Mouse (Mus musculus) midbrain, embryonic 11.5 days (tissue): ENCODE data around the gene Thbs4. TPM values are rescaled to one million over a fixed set of nuclear protein-coding genes. Genes with fewer than 3 reads are reported as not detected.

ENCODE experiments used
- ATAC-seq: fragments of 200-750 bp; cut with Nextera tagmentation; 2 replicates; pipeline ENCODE4 v1.8.0; 2017; ENCODE audit warnings: moderate TSS enrichment, moderate library complexity; ENCODE audit not compliant: low FRiP score
- DNase-seq: peaks from one replicate; pipeline ENCODE4 v3.0.0; 2015; ENCODE audit warnings: low spot score; ENCODE audit errors: missing footprints
- H3K27ac ChIP-seq: fragments of 300-500 bp; sonication (generic); 2 replicates; pipeline ENCODE4 v1.5.1; 2014; ENCODE audit warnings: low read depth, low read length
- H3K27me3 ChIP-seq: fragments of 300-500 bp; sonication (generic); 2 replicates; pipeline ENCODE4 v1.6.1; 2014; ENCODE audit warnings: mild to moderate bottlenecking, low read length, moderate library complexity, mixed read lengths; ENCODE audit not compliant: control insufficient read depth, insufficient read depth
- H3K36me3 ChIP-seq: fragments of 300-500 bp; sonication (generic); 2 replicates; pipeline ENCODE4 v1.6.1; 2014; ENCODE audit warnings: mild to moderate bottlenecking, low read length, moderate library complexity, mixed read lengths; ENCODE audit not compliant: control insufficient read depth, insufficient read depth
- H3K4me1 ChIP-seq: fragments of 300-500 bp; sonication (generic); 2 replicates; pipeline ENCODE4 v1.6.1; 2014; ENCODE audit warnings: low read length; ENCODE audit not compliant: control insufficient read depth, insufficient read depth
- H3K4me2 ChIP-seq: fragments of 300-500 bp; sonication (generic); 2 replicates; pipeline ENCODE4 v1.6.1; 2014; ENCODE audit warnings: mild to moderate bottlenecking, moderate library complexity
- H3K4me3 ChIP-seq: fragments of 300-500 bp; sonication (generic); 2 replicates; pipeline ENCODE4 v1.5.1; 2014; ENCODE audit warnings: low read depth, low read length
- H3K9ac ChIP-seq: fragments of 300-500 bp; sonication (generic); 2 replicates; pipeline ENCODE4 v1.6.1; 2014; ENCODE audit warnings: low read length
- H3K9me3 ChIP-seq: fragments of 300-500 bp; sonication (generic); 2 replicates; pipeline ENCODE4 v1.6.1; 2016; ENCODE audit warnings: low read length; ENCODE audit not compliant: control insufficient read depth
- WGBS: fragments of 180-500 bp; shearing (Covaris S2); extraction: QIAGEN DNeasy Blood & Tissue Kit; methylation state at CpG from one replicate; pipeline ENCODE4 v1.1.7; 2014; 5-methylcytosine and 5-hydroxymethylcytosine counted together
- polyA plus RNA-seq: library from polyadenylated mRNA; unstranded; fragments of >200 nt; fragmentation: Nextera tagmentation; extraction: Ambion mirVana; gene quantifications from 2 replicates; pipeline ENCODE4 v1.2.1, GENCODE M21; 2014

Thbs4 gene
- polyA plus RNA-seq, 1 experiment from 2014 or later = 1.8 TPM

DNA sequence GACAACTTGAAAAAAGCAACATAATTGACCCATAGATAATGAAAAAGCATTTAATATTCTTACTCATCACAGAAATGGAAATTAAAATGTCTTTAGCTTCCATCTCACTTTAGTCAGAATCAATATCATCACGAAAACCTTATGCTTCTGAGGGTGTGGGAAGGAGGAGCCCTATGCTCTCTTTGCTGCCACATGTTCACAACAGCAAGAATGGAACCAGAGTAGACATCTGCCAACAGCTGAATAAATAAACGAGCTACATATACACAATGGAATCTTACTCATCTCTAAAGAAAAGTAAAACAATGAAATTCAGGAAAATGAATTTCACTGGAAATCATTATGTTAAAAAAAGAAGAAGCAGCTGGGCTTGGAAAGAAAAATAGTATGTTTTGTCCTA lies 4.2 kb upstream of the Thbs4 start:
- ATAC-seq (no peak), DNase-seq (no peak)
- 80% methylated on average over 2 of the region's 2 CpGs for WGBS
- no peak overlapping the region for H3K4me2 ChIP-seq
- no peaks in the 10 kb centered on the region for H3K36me3 ChIP-seq
- H3K27ac ChIP-seq = no peak overlapping the region
- H3K27me3 ChIP-seq = peaks cover 9% of the 10 kb centered on the region
- H3K9me3 ChIP-seq = no peaks in the 10 kb centered on the region
- peaks cover 12% of the 10 kb centered on the region for H3K4me1 ChIP-seq
- H3K9ac ChIP-seq = no peak overlapping the region
- no peak overlapping the region for H3K4me3 ChIP-seq

DNA sequence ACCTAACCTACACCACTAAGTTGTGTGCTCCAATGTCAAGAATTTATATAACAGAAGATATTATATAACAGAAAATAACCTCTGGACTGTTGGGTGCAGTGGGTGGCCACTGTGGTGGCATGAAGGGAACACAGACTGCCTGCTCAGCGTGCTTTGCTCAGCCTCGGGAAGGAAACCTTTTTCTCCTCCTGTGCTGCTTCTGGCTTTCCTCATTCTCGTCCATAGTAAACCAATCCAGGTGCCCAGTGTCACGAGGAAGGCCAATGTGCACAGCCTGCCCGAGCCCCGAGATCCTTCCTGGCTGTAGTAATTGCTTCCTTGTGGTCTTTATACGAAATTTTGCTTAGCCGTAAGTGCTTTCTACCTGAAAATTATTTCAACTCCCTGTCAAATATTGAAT lies 982 bp downstream of the Thbs4 start:
- Histone ChIP-seq H3K4me2 (no peak overlapping the region), H3K36me3 (no peaks in the 10 kb centered on the region), H3K4me1 (peaks cover 6% of the 10 kb centered on the region), H3K9me3 (no peaks in the 10 kb centered on the region), H3K27me3 (peaks cover 9% of the 10 kb centered on the region), H3K9ac (no peak overlapping the region), H3K4me3 (no peak overlapping the region), H3K27ac (no peak overlapping the region)
- no peak for ATAC-seq
- DNase-seq = no peak
- 77% methylated on average over 8 of the region's 8 CpGs for WGBS

DNA sequence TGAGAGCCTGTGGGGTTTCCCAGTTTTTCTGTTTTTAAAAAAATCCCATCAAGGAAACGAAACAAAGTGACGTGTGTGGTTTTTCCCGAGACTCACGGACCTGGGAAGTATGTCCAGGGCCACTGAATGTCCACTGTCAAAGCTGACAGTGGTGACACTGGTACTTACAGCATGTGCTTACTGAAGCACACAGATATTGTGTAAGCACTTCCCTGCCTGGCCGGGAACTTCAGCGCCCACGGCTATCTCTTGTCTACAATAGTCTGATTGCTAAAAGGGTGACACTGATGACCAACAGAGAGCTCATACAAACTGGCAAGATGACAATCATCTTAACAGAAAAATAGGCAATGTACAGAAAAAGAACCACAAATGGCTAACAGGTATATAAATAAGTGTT lies 3.1 kb downstream of the Thbs4 start:
- ATAC-seq (no peak), DNase-seq (peak; percentile 35)
- Histone ChIP-seq H3K9me3 (no peaks in the 10 kb centered on the region), H3K9ac (no peak overlapping the region), H3K27me3 (peaks cover 9% of the 10 kb centered on the region), H3K4me3 (no peak overlapping the region), H3K36me3 (no peaks in the 10 kb centered on the region), H3K27ac (no peak overlapping the region), H3K4me1 (peaks cover 8% of the 10 kb centered on the region), H3K4me2 (no peak overlapping the region)
- 87% methylated on average over 7 of the region's 7 CpGs for WGBS

DNA sequence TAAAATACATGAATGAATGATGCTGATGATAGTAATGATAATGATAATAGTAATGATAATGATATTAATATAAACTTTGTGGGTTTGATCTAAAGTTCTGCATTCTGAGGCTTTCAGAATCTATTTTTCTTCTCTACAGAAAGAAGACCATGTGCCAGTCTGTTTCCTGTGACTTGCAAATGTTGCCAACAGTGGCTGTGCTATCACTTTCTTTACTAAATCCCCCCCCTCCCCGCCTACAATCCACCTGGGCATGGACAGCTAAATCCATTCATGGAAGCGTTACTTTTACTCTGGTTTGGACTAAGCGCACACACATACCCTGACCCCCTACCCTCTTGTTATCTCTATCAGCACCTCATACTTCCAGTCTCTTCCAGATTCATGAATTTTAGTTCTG lies 10.3 kb downstream of the Thbs4 start:
- Histone ChIP-seq H3K4me1 (peaks cover 2% of the 10 kb centered on the region; the same call in 1 of the 2 replicates), H3K4me3 (no peak overlapping the region), H3K36me3 (no peaks in the 10 kb centered on the region), H3K4me2 (no peak overlapping the region), H3K27ac (no peak overlapping the region), H3K27me3 (no peaks in the 10 kb centered on the region), H3K9me3 (no peaks in the 10 kb centered on the region), H3K9ac (no peak overlapping the region)
- DNase-seq = peak; percentile 10
- WGBS = 87% methylated on average over 3 of the region's 3 CpGs
- ATAC-seq = no peak

DNA sequence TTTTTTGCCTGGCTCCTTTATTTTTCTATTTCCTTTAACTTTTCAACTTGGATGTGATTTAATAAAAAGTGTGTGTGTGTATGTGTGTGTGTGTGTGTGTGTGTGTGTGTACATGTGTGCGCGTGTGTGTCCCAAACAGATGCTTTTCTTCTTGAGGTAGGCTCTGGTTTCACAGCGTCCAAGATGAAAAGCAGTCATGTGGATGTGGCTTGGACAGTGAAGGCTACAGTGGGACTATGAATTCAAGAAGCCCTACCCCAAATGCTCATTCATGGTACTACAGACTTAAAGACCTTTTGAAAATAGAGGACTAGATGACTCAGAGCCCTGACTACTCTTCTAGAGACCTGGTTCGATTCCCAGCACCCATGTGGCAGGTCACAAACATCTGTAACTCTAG lies 11.1 kb downstream of the Thbs4 start:
- WGBS = 94% methylated on average over 4 of the region's 4 CpGs
- no peaks in the 10 kb centered on the region for H3K27me3 ChIP-seq
- peaks cover 2% of the 10 kb centered on the region; the same call in 1 of the 2 replicates for H3K4me1 ChIP-seq
- DNase-seq (peak; percentile 71), ATAC-seq (no peak)
- no peak overlapping the region for H3K9ac ChIP-seq
- no peak overlapping the region for H3K27ac ChIP-seq
- H3K4me2 ChIP-seq = no peak overlapping the region
- no peaks in the 10 kb centered on the region for H3K9me3 ChIP-seq
- H3K4me3 ChIP-seq = no peak overlapping the region
- H3K36me3 ChIP-seq = no peaks in the 10 kb centered on the region

DNA sequence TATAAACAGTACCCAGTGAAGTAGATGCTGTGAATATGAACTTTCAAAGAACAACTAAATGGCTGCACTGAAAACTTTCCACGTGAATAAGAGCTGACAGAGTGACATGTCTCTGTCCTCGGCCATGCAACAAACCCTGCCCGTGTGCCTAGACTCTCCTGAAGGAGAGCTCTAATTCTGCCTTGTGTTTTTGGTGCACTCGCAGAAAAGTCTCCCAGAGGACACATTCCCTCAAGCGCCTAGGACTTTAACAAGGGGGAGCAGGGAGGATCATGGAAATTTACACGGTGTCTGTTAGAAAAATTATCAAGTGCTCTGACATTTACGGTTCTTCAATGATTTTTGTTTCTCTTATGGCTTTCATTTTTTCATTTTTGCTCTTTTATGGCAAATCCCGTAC lies 13.7 kb downstream of the Thbs4 start:
- H3K4me1 ChIP-seq = no peaks in the 10 kb centered on the region
- ATAC-seq (no peak), DNase-seq (peak; percentile 65)
- no peaks in the 10 kb centered on the region for H3K27me3 ChIP-seq
- no peak overlapping the region for H3K4me3 ChIP-seq
- no peak overlapping the region for H3K27ac ChIP-seq
- H3K4me2 ChIP-seq = no peak overlapping the region
- H3K9me3 ChIP-seq = no peaks in the 10 kb centered on the region
- WGBS = 77% methylated on average over 8 of the region's 8 CpGs
- H3K9ac ChIP-seq = no peak overlapping the region
- H3K36me3 ChIP-seq = no peaks in the 10 kb centered on the region

DNA sequence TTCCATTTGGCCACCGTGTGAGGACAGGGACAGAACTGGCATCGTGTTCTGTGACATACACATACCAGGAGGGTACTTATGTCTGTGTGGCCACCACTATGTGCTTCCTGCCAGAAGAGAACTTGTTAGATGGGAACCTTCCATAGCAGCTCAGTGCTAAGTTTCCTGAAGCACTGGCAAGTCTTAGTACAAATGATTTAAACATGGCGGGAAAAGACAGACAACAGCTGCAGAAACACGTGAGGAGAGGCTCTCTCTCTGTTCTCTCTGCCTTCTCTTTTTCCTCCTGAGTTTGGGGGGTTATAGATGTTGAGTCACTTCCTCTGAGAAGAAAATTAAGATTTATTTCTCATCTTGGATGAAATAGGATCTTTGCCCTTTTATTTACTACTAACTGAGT lies 14.5 kb downstream of the Thbs4 start:
- H3K36me3 ChIP-seq = no peaks in the 10 kb centered on the region
- ATAC-seq = no peak
- no peaks in the 10 kb centered on the region for H3K27me3 ChIP-seq
- H3K9ac ChIP-seq = no peak overlapping the region
- H3K4me3 ChIP-seq = no peak overlapping the region
- 85% methylated on average over 4 of the region's 4 CpGs for WGBS
- no peak overlapping the region for H3K27ac ChIP-seq
- no peaks in the 10 kb centered on the region for H3K4me1 ChIP-seq
- H3K4me2 ChIP-seq = no peak overlapping the region
- peak; percentile 80 for DNase-seq
- no peaks in the 10 kb centered on the region for H3K9me3 ChIP-seq

DNA sequence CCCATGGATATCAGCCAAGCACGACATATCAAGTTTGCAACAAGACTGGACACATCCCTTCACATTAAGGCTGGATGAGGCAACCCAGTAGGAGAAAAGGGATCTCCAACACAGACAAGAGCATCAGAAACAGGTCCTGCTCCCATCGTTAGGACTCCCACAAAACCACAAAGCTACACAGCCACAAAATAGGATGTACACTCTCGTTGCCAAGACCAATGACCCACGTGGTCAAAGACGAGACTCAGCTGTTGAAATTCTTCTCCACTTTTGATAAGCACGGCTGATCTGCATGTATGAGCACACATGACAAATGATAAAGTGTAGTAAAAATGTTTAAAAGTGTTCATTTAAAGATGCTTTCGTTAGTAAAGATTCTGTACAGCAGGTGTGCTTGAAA lies 16.0 kb downstream of the Thbs4 start:
- Histone ChIP-seq H3K27me3 (no peaks in the 10 kb centered on the region), H3K9me3 (no peaks in the 10 kb centered on the region), H3K4me1 (no peaks in the 10 kb centered on the region), H3K4me3 (no peak overlapping the region), H3K9ac (no peak overlapping the region), H3K4me2 (no peak overlapping the region), H3K27ac (no peak overlapping the region), H3K36me3 (no peaks in the 10 kb centered on the region)
- ATAC-seq (no peak), DNase-seq (peak; percentile 10)
- WGBS = 87% methylated on average over 7 of the region's 7 CpGs

DNA sequence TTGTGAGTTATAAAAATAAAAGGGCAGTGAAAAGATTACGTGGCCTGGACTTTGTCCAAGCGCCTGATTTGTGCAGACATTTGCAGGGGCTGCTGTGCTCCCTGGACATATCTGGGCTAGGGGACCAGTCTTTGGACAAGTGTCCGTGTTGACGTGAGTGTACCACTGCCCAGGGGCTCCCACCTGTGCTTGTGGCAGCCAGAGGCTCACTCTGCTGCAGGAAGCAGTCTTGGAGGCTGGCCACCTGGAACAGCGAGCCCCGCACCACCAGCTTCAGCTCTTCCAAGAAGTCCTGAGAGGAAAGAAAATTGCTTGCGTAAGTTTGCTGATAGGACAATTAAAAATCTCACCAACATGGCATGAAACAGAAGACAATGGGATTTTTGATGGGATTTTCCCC lies 18.7 kb downstream of the Thbs4 start:
- H3K9me3 ChIP-seq = no peaks in the 10 kb centered on the region
- no peaks in the 10 kb centered on the region for H3K4me1 ChIP-seq
- H3K36me3 ChIP-seq = no peaks in the 10 kb centered on the region
- H3K9ac ChIP-seq = no peak overlapping the region
- H3K27ac ChIP-seq = no peak overlapping the region
- ATAC-seq (no peak), DNase-seq (no peak)
- no peaks in the 10 kb centered on the region for H3K27me3 ChIP-seq
- no peak overlapping the region for H3K4me3 ChIP-seq
- WGBS = 88% methylated on average over 7 of the region's 7 CpGs
- H3K4me2 ChIP-seq = no peak overlapping the region

DNA sequence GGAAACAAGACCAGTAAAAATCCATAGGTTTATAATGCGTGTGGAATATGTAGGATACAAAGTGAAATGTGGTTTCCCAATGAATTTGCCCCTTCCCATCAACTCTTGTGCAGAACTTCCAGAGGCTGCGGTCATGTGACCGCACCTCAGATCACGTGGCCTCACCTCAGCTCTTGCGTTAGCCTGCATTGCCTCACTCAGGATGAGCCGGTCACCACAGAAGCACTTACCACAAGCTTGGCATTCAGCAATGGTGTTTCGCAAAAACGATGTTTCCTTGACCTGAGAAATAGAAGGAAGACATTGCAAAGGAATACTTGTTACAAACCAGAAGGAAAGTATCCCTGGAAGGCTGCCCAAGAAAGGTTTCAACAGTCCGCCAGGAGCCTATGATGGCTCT lies 19.7 kb downstream of the Thbs4 start:
- H3K4me1 ChIP-seq = no peaks in the 10 kb centered on the region
- H3K36me3 ChIP-seq = no peaks in the 10 kb centered on the region
- H3K27ac ChIP-seq = no peak overlapping the region
- ATAC-seq (no peak), DNase-seq (no peak)
- H3K27me3 ChIP-seq = no peaks in the 10 kb centered on the region
- no peak overlapping the region for H3K4me3 ChIP-seq
- WGBS = 88% methylated on average over 9 of the region's 9 CpGs
- no peak overlapping the region for H3K4me2 ChIP-seq
- no peaks in the 10 kb centered on the region for H3K9me3 ChIP-seq
- no peak overlapping the region for H3K9ac ChIP-seq
